19 mouse cellular contexts compared by ENCODE assay signal in the genomic region with DNA sequence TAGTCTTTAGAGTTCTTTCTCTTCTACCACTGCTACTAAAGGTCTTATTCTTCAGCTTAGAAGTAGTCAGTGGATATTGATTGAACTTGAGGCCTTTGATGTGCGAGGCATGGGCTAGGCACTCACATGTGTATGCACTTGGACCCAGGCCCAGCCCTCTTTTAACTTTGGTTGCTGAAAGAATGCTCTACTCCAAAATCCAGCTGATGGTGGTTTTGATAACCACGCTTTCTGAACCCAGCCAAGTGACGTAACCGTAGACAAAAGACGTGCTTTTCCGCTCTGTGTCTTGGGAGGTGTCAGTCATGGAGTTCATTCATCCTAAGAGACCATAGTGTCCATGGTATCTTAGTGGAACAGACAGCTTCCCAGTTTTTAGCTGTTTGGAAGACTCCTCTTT. TPM values are rescaled to one million over a fixed set of nuclear protein-coding genes. Genes with fewer than 3 reads are reported as not detected.
DNase-seq lines count a peak whose midpoint lies in the region; ATAC-seq and TF ChIP-seq lines count a peak whose summit lies in the region.
"Had no signal": no experiment of that assay in that cellular context is flagged by ENCODE, and none has a peak within 500 bp of the region (broad histone marks: within the 10 kb centered on the region; RNA-seq: fewer than 3 reads in every experiment).

No protein-coding gene starts in this region.

- no peak for TF ChIP-seq CTCF in embryonic fibroblast, embryonic 13.5 days (IDR thresholded peaks at IDR 0.05; ENCODE audit: borderline replicate concordance, insufficient read depth, low read length)

- no peaks in the 10 kb centered on the region for H3K9me3 ChIP-seq in heart, embryonic 16.5 days (replicated peaks; ENCODE audit: control insufficient read depth, low read length)
- H3K9me3 ChIP-seq in megakaryocyte, embryonic 14.5 days, result no peaks in the 10 kb centered on the region
- H3K9me3 ChIP-seq: forebrain, embryonic 12.5 days; neural tube, embryonic 13.5 days had no signal

- H3K4me1 ChIP-seq in heart, embryonic 16.5 days (ENCODE audit: control insufficient read depth, insufficient read depth, low read length), result peaks cover 52% of the 10 kb centered on the region
- peaks cover 97% of the 10 kb centered on the region for H3K4me1 ChIP-seq in megakaryocyte, embryonic 14.5 days
- H3K4me1 ChIP-seq in embryonic fibroblast, embryonic 13.5 days (ENCODE audit: control insufficient read depth, insufficient read depth, low read length), result peaks cover 37% of the 10 kb centered on the region

- H3K36me3 ChIP-seq in heart, embryonic 16.5 days (ENCODE audit: control insufficient read depth, insufficient read depth), result no peaks in the 10 kb centered on the region
- H3K36me3 ChIP-seq in megakaryocyte, embryonic 14.5 days (replicated peaks; ENCODE audit: low read length), result peaks cover 35% of the 10 kb centered on the region
- H3K36me3 ChIP-seq: forebrain, embryonic 12.5 days; neural tube, embryonic 13.5 days had no signal

- ATAC-seq in heart, embryonic 16.5 days (replicated peaks; ENCODE audit: extremely low read depth, insufficient read depth, low FRiP score), result no peak
- no peak for ATAC-seq in megakaryocyte, adult 5-6 weeks (ENCODE audit: poor library complexity, severe bottlenecking)
- ATAC-seq in activated CD4-positive, CD25-positive, alpha-beta regulatory T cell, adult 4 months, result no peak
- ATAC-seq: midbrain, embryonic 16.5 days had no signal

- no peak overlapping the region for H3K4me3 ChIP-seq in heart, embryonic 16.5 days (ENCODE audit: low read length)
- H3K4me3 ChIP-seq in megakaryocyte, embryonic 14.5 days (replicated peaks), result peak overlapping the region; percentile 71
- H3K4me3 ChIP-seq in embryonic fibroblast, embryonic 13.5 days (ENCODE audit: insufficient read depth, low read length), result no peak overlapping the region
- H3K4me3 ChIP-seq: forebrain, embryonic 12.5 days; neural tube, embryonic 13.5 days had no signal

- intact Hi-C loops in heart, postnatal 14 days (cut with DNase I), result no loop called here

- WGBS in heart, embryonic 16.5 days, result 61% methylated on average over 6 of the region's 6 CpGs

- DNase-seq in heart, postnatal 14 days, result no peak
- no peak for DNase-seq in testis, postnatal 10 days (ENCODE audit: low spot score)
- DNase-seq: adrenal gland, adult 2 months; cerebellum, adult 9-11 months; heart, adult 18-20 months; kidney, adult 11 months; kidney, postnatal 36 days; lung, postnatal 36 days; right cerebral cortex, adult 18-20 months had no signal

- H3K27me3 ChIP-seq in heart, embryonic 16.5 days (ENCODE audit: control insufficient read depth, insufficient read depth, low read length), result no peaks in the 10 kb centered on the region
- no peaks in the 10 kb centered on the region for H3K27me3 ChIP-seq in megakaryocyte, embryonic 14.5 days (replicated peaks)
- H3K27me3 ChIP-seq: CH12.LX; forebrain, embryonic 12.5 days; neural tube, embryonic 13.5 days had no signal

- no peak for TF ChIP-seq POLR2A in embryonic fibroblast, embryonic 13.5 days (IDR thresholded peaks at IDR 0.05; ENCODE audit: low read depth, low read length)

- no peak overlapping the region for H3K4me2 ChIP-seq in heart, embryonic 16.5 days (ENCODE audit: low read depth, low read length)
- H3K4me2 ChIP-seq: forebrain, embryonic 12.5 days; hindbrain, embryonic 14.5 days; neural tube, embryonic 13.5 days had no signal

- H3K27ac ChIP-seq in heart, embryonic 16.5 days (ENCODE audit: low read length), result peak overlapping the region; percentile 41; the same call in 1 of the 2 replicates
- 0 out of 2 replicates have a peak overlapping the region, but pooled peaks have one; percentile 3 for H3K27ac ChIP-seq in embryonic fibroblast, embryonic 13.5 days (ENCODE audit: insufficient read depth, low read length)
- H3K27ac ChIP-seq: forebrain, embryonic 12.5 days; hindbrain, embryonic 14.5 days had no signal

- H3K9ac ChIP-seq in heart, embryonic 16.5 days (ENCODE audit: low read length), result no peak overlapping the region
- H3K9ac ChIP-seq: forebrain, embryonic 12.5 days; hindbrain, embryonic 14.5 days; neural tube, embryonic 13.5 days had no signal

RNA-seq across cellular contexts. Expression of gene Spred2, which starts 57.9 kb away (rescaled TPM):
- polyA plus RNA-seq in heart, embryonic 16.5 days (2015; fragmentation: Nextera tagmentation; extraction: Ambion mirVana), result 4.1 and 4.5 TPM in 2 replicates
- total RNA-seq in heart, postnatal 14 days (2021), result 10 to 100 TPM; 27.1 to 27.3 TPM
- 25.4 and 51.5 TPM in 2 replicates for polyA plus RNA-seq in megakaryocyte, embryonic 14.5 days (2012; ENCODE audit: insufficient read depth, low replicate concordance)
- total RNA-seq in megakaryocyte, adult 5-6 weeks (2015), result 7.0 and 7.6 TPM in 2 replicates
- 2.3 and 2.4 TPM in 2 replicates for total RNA-seq in megakaryocyte, adult 5-6 weeks (2017)
- 26.3 and 27.7 TPM in 2 replicates for polyA plus RNA-seq in embryonic fibroblast, embryonic 13.5 days (2011; ENCODE audit: insufficient read length, low read depth, missing spikeins)
- polyA plus RNA-seq in activated CD4-positive, CD25-positive, alpha-beta regulatory T cell, adult 4 months (2017; shearing (Covaris generic)), result 1 to 10 TPM; 2.1 to 3.4 TPM
